30 mouse cellular contexts compared by ENCODE assay signal in the genomic region with DNA sequence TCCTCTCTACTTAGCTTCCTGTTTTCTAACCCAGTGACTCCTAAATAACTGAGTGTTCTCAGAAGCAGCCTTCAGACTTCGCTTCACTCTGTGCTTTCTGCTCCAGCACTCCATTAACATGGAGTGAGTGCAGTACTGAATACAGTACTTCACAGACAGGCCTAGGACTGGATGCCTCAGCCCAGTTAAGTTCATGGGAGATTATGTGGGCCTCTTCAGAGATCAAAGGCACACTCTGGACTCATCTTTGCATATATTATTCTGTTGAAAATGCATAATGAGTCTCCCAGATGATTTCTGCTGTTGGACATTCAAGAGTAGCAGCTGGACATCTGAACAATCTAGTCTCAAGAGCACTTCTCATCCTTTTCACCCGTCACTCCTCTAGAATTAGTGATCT.
DNase-seq lines count a peak whose midpoint lies in the region; ATAC-seq and TF ChIP-seq lines count a peak whose summit lies in the region.
"Had no signal": no experiment of that assay in that cellular context is flagged by ENCODE, and none has a peak within 500 bp of the region (broad histone marks: within the 10 kb centered on the region; RNA-seq: fewer than 3 reads in every experiment).

No protein-coding gene starts in this region.

- H3K27me3 ChIP-seq in forebrain, embryonic 12.5 days = no peaks in the 10 kb centered on the region
- H3K27me3 ChIP-seq in forebrain, postnatal 0 days (ENCODE audit: insufficient read depth, low read length) = no peaks in the 10 kb centered on the region
- no peaks in the 10 kb centered on the region for H3K27me3 ChIP-seq in midbrain, embryonic 11.5 days (ENCODE audit: control insufficient read depth, insufficient read depth, low read length)
- no peaks in the 10 kb centered on the region for H3K27me3 ChIP-seq in midbrain, embryonic 15.5 days (replicated peaks)
- H3K27me3 ChIP-seq: hindbrain, embryonic 13.5 days; limb, embryonic 15.5 days; liver, embryonic 13.5 days; neural tube, embryonic 13.5 days had no signal

- H3K4me2 ChIP-seq in forebrain, embryonic 12.5 days = no peak overlapping the region
- H3K4me2 ChIP-seq in forebrain, postnatal 0 days (ENCODE audit: low read depth) = no peak overlapping the region
- H3K4me2 ChIP-seq in midbrain, embryonic 11.5 days = no peak overlapping the region
- no peak overlapping the region for H3K4me2 ChIP-seq in midbrain, embryonic 15.5 days
- H3K4me2 ChIP-seq: heart, embryonic 11.5 days; hindbrain, embryonic 13.5 days; limb, embryonic 15.5 days; liver, embryonic 13.5 days; neural tube, embryonic 13.5 days had no signal

- no peak overlapping the region for H3K9ac ChIP-seq in forebrain, embryonic 12.5 days
- H3K9ac ChIP-seq in forebrain, postnatal 0 days = no peak overlapping the region
- H3K9ac ChIP-seq in midbrain, embryonic 11.5 days (ENCODE audit: low read length) = no peak overlapping the region
- no peak overlapping the region for H3K9ac ChIP-seq in midbrain, embryonic 15.5 days
- H3K9ac ChIP-seq: hindbrain, embryonic 13.5 days; limb, embryonic 15.5 days; liver, embryonic 13.5 days; neural tube, embryonic 13.5 days had no signal

- no peak overlapping the region for H3K4me3 ChIP-seq in forebrain, embryonic 12.5 days (replicated peaks)
- no peak overlapping the region for H3K4me3 ChIP-seq in forebrain, postnatal 0 days (ENCODE audit: low read depth, low read length)
- no peak overlapping the region for H3K4me3 ChIP-seq in midbrain, embryonic 11.5 days (ENCODE audit: low read depth, low read length)
- H3K4me3 ChIP-seq in midbrain, embryonic 15.5 days = no peak overlapping the region
- H3K4me3 ChIP-seq in macrophage (ENCODE audit: inconsistent target) = no peak overlapping the region
- H3K4me3 ChIP-seq: erythroblast, embryonic 14.5 days; hindbrain, embryonic 13.5 days; limb, embryonic 10.5 days; limb, embryonic 15.5 days; liver, embryonic 13.5 days; neural tube, embryonic 13.5 days had no signal

- peak; percentile 58; the same call in 1 of the 2 replicates for ATAC-seq in forebrain, embryonic 12.5 days (ENCODE audit: low FRiP score)
- ATAC-seq in forebrain, postnatal 0 days = no peak
- ATAC-seq in midbrain, embryonic 11.5 days (ENCODE audit: low FRiP score) = peak; percentile 86; the same call in 1 of the 2 replicates
- ATAC-seq in midbrain, embryonic 15.5 days (replicated peaks) = no peak
- ATAC-seq: CD4-positive, CD25-positive, alpha-beta regulatory T cell, adult 4 months; intestine, embryonic 16.5 days; lung, postnatal 0 days had no signal

- H3K79me2 ChIP-seq in macrophage (ENCODE audit: inconsistent target) = no peaks in the 10 kb centered on the region

- 0 out of 2 replicates have a peak overlapping the region, but pooled peaks have one; percentile 25 for H3K27ac ChIP-seq in forebrain, embryonic 12.5 days
- no peak overlapping the region for H3K27ac ChIP-seq in forebrain, postnatal 0 days (ENCODE audit: low read depth, low read length)
- H3K27ac ChIP-seq in midbrain, embryonic 11.5 days (ENCODE audit: low read depth, low read length) = peak overlapping the region; percentile 56; the same call in 1 of the 2 replicates
- no peak overlapping the region for H3K27ac ChIP-seq in midbrain, embryonic 15.5 days
- H3K27ac ChIP-seq in macrophage = peak overlapping the region; percentile 21
- H3K27ac ChIP-seq: hindbrain, embryonic 13.5 days; kidney, postnatal 0 days; limb, embryonic 10.5 days; limb, embryonic 15.5 days; liver, embryonic 13.5 days; neural tube, embryonic 13.5 days had no signal

- WGBS in forebrain, embryonic 12.5 days = 42% methylated on average over 2 of the region's 2 CpGs
- WGBS in forebrain, postnatal 0 days = 69% methylated on average over 2 of the region's 2 CpGs
- WGBS in midbrain, embryonic 11.5 days = 66% methylated on average over 2 of the region's 2 CpGs
- 43% methylated on average over 2 of the region's 2 CpGs for WGBS in midbrain, embryonic 15.5 days
- 90% methylated on average over 2 of the region's 2 CpGs for WGBS in macrophage (ENCODE audit: missing documents)

- no peak for DNase-seq in forebrain, postnatal 0 days
- DNase-seq in midbrain, embryonic 11.5 days (ENCODE audit: low spot score, missing footprints) = no peak
- DNase-seq in spleen, adult 12 weeks (ENCODE audit: low spot score) = no peak
- no peak for DNase-seq in gastrocnemius, postnatal 25 days
- DNase-seq: adrenal gland, postnatal 25 days; cerebellum, adult 8-10 months; cerebellum, postnatal 25 days; gastrocnemius, postnatal 14 days; heart, adult 18-20 months; heart, postnatal 4 days; kidney, adult 8-10 months; layer of hippocampus, postnatal 36 days; liver, embryonic 13.5 days; lung, adult 18-20 months; lung, postnatal 4 days; right cerebral cortex, postnatal 4 days; thymus, postnatal 4 days had no signal

- no peaks in the 10 kb centered on the region for H3K9me3 ChIP-seq in forebrain, embryonic 12.5 days
- no peaks in the 10 kb centered on the region for H3K9me3 ChIP-seq in forebrain, postnatal 0 days (ENCODE audit: low read length)
- H3K9me3 ChIP-seq in midbrain, embryonic 11.5 days (ENCODE audit: control insufficient read depth, low read length) = no peaks in the 10 kb centered on the region
- no peaks in the 10 kb centered on the region for H3K9me3 ChIP-seq in midbrain, embryonic 15.5 days
- H3K9me3 ChIP-seq: hindbrain, embryonic 13.5 days; limb, embryonic 10.5 days; limb, embryonic 15.5 days; liver, embryonic 13.5 days; neural tube, embryonic 13.5 days had no signal

- peaks cover 11% of the 10 kb centered on the region; the same call in 1 of the 2 replicates for H3K4me1 ChIP-seq in forebrain, embryonic 12.5 days
- no peaks in the 10 kb centered on the region for H3K4me1 ChIP-seq in forebrain, postnatal 0 days (ENCODE audit: insufficient read depth)
- H3K4me1 ChIP-seq in midbrain, embryonic 11.5 days (ENCODE audit: control insufficient read depth, insufficient read depth, low read length) = no peaks in the 10 kb centered on the region
- H3K4me1 ChIP-seq in midbrain, embryonic 15.5 days = no peaks in the 10 kb centered on the region
- H3K4me1 ChIP-seq: hindbrain, embryonic 13.5 days; limb, embryonic 10.5 days; limb, embryonic 15.5 days; liver, embryonic 13.5 days; neural tube, embryonic 13.5 days had no signal

- peaks cover 29% of the 10 kb centered on the region for H3K36me3 ChIP-seq in forebrain, embryonic 12.5 days (replicated peaks)
- H3K36me3 ChIP-seq in forebrain, postnatal 0 days (ENCODE audit: insufficient read depth) = peaks cover 25% of the 10 kb centered on the region
- peaks cover 1% of the 10 kb centered on the region; the same call in 1 of the 2 replicates for H3K36me3 ChIP-seq in midbrain, embryonic 11.5 days (ENCODE audit: control insufficient read depth, insufficient read depth, low read length)
- H3K36me3 ChIP-seq in midbrain, embryonic 15.5 days (replicated peaks) = peaks cover 7% of the 10 kb centered on the region; the same call in 1 of the 2 replicates
- no peaks in the 10 kb centered on the region for H3K36me3 ChIP-seq in macrophage (ENCODE audit: inconsistent target)
- H3K36me3 ChIP-seq: limb, embryonic 15.5 days; liver, embryonic 13.5 days had no signal

- no peak for TF ChIP-seq CTCF in forebrain, postnatal 0 days (IDR thresholded peaks at IDR 0.05; ENCODE audit: low read depth)

Comparison
In these comparisons a context has a peak if more than half of its experiments do, and no peak if none do; other contexts are left out.
1. ATAC-seq: peak in forebrain, embryonic 12.5 days (single experiment) and midbrain, embryonic 11.5 days (single experiment); none in forebrain, postnatal 0 days (single experiment) and midbrain, embryonic 15.5 days (single experiment).
2. H3K27ac ChIP-seq: peak in forebrain, embryonic 12.5 days (single experiment), midbrain, embryonic 11.5 days (single experiment) and macrophage (single experiment); none in forebrain, postnatal 0 days (single experiment) and midbrain, embryonic 15.5 days (single experiment).